Mouse (Mus musculus) limb, embryonic 15.5 days (tissue): ENCODE results near the gene 1700069L16Rik. TPM values are rescaled to one million over a fixed set of nuclear protein-coding genes. Genes with fewer than 3 reads are reported as not detected.

Source experiments
- ATAC-seq: fragments of 200-750 bp; cut with Nextera tagmentation; 2 replicates; pipeline ENCODE4 v1.8.0; 2017; ENCODE audit warnings: low read depth, moderate TSS enrichment; ENCODE audit not compliant: insufficient number of reproducible peaks, low FRiP score, low TSS enrichment
- H3K27ac ChIP-seq: fragments of 300-500 bp; sonication (generic); 2 replicates; pipeline ENCODE4 v1.5.1; 2015; ENCODE audit warnings: moderate library complexity, mild to moderate bottlenecking, inconsistent platforms
- H3K27me3 ChIP-seq: fragments of 300-500 bp; sonication (generic); 2 replicates; pipeline ENCODE4 v1.6.1; 2015; ENCODE audit warnings: inconsistent platforms
- H3K36me3 ChIP-seq: fragments of 300-500 bp; sonication (generic); 2 replicates; pipeline ENCODE4 v1.6.1; 2015; ENCODE audit warnings: inconsistent platforms
- H3K4me1 ChIP-seq: fragments of 300-500 bp; sonication (generic); 2 replicates; pipeline ENCODE4 v1.6.1; 2015; ENCODE audit warnings: inconsistent platforms
- H3K4me2 ChIP-seq: fragments of 300-500 bp; sonication (generic); 2 replicates; pipeline ENCODE4 v1.6.1; 2015; ENCODE audit warnings: mild to moderate bottlenecking, inconsistent platforms
- H3K4me3 ChIP-seq: fragments of 300-500 bp; sonication (generic); 2 replicates; pipeline ENCODE4 v1.5.1; 2015; ENCODE audit warnings: mild to moderate bottlenecking, inconsistent platforms
- H3K9ac ChIP-seq: fragments of 300-500 bp; sonication (generic); 2 replicates; pipeline ENCODE4 v1.6.1; 2015; ENCODE audit warnings: inconsistent platforms
- H3K9me3 ChIP-seq: fragments of 300-500 bp; sonication (generic); 2 replicates; pipeline ENCODE4 v1.6.1; 2016; ENCODE audit warnings: inconsistent platforms
- WGBS: fragments of 180-500 bp; shearing (Covaris S2); methylation state at CpG from one replicate; pipeline ENCODE4 v1.1.7; 2015; 5-methylcytosine and 5-hydroxymethylcytosine counted together
- polyA plus RNA-seq: library from polyadenylated mRNA; unstranded; fragments of >200 nt; fragmentation: Nextera tagmentation; extraction: Ambion mirVana; gene quantifications from 2 replicates; pipeline ENCODE4 v1.2.1, GENCODE M21; 2015

Gene 1700069L16Rik
- polyA plus RNA-seq, 1 experiment from 2014 or later = not detected

DNA sequence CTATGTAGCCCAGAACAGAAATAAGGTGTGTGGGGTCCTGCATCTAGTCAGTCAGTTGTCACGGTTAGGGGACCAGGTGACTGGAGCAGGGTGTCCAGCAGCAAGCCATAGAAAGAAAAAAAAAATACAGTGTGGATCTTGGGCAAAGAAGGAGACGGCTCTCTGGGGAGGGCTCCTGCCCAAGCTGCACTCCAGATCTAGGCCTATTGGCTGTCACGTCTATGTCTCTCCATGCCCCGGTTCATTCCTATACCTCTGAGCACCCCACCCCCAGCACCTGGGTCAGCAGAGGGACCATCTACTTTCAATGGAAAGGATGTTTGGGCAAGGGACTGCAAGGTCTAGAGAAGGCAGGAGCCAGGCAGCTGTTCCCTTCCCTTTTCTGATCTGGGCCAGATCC is 45.1 kb downstream of the 1700069L16Rik start:
- 84% methylated on average over 4 of the region's 4 CpGs for WGBS
- H3K27me3 ChIP-seq = no peaks in the 10 kb centered on the region
- H3K9ac ChIP-seq = no peak overlapping the region
- H3K9me3 ChIP-seq = no peaks in the 10 kb centered on the region
- no peak for ATAC-seq
- no peak overlapping the region for H3K27ac ChIP-seq
- no peak overlapping the region for H3K4me3 ChIP-seq
- H3K4me1 ChIP-seq = 0 out of 2 replicates have a peak, but pooled peaks cover 2% of the 10 kb centered on the region
- H3K36me3 ChIP-seq = no peaks in the 10 kb centered on the region
- no peak overlapping the region for H3K4me2 ChIP-seq

DNA sequence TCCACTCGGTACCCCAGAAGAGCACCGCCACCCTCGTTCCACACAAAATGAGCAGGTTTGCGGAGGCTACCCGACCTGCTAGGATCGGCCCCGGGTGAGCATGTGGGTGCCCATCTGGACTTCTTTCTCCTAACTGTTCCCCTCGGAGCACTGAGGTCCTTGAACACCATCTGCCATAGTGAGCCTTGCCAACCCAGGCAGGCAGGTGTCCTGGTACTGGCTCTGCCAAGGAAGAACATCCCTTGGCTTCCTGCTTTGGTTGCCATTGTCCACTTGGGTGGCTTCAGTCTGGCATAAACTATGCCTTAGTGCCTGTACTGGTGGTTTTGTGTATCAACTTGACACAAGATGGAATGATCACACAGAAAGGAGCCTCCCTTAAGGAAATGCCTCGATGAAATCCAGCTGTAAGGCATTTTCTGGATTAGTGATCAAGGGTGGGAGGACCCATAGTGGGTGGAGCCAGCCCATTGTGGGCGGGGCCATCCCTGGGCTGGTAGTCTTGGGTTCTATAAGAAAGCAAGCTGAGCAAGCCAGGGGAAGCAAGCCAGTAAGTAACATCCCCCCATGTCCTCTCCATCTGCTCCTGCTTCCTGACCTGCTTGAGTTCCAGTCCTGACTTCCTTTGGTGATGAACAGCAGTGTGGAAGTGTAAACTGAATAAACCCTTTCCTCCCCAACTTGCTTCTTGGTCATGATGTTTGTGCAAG is 45.7 kb downstream of the 1700069L16Rik start:
- Histone ChIP-seq H3K4me2 (no peak overlapping the region), H3K27me3 (no peaks in the 10 kb centered on the region), H3K27ac (no peak overlapping the region), H3K4me3 (no peak overlapping the region), H3K9ac (no peak overlapping the region), H3K36me3 (no peaks in the 10 kb centered on the region), H3K4me1 (0 out of 2 replicates have a peak, but pooled peaks cover 2% of the 10 kb centered on the region), H3K9me3 (no peaks in the 10 kb centered on the region)
- 79% methylated on average over 10 of the region's 10 CpGs for WGBS
- ATAC-seq = no peak

DNA sequence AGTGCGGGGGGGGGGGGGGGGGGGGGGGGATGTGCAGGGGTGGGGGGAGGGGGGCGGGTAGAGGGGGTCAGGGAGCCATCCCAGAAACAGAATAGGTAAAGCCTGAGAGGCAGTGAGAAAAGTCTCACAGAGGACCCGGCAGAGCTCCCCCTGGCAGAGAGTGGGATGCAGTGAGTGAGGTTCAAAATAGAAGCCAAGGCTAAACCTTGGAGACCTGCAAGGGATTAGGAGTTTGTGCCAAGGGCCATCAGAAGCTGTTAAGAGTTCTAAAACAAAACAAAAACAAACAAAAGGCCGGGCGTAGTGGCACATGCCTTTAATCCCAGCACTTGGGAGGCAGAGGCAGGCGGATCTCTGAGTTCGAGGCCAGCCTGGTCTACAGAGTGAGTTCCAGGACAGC is 47.0 kb downstream of the 1700069L16Rik start:
- ATAC-seq = no peak
- WGBS = 85% methylated on average over 5 of the region's 7 CpGs

GRCm38 (mm10) chr5:113674851-113675250 is 49.7 kb downstream of the 1700069L16Rik start:
- Histone ChIP-seq H3K4me3 (no peak overlapping the region), H3K36me3 (no peaks in the 10 kb centered on the region), H3K9me3 (no peaks in the 10 kb centered on the region), H3K4me1 (no peaks in the 10 kb centered on the region), H3K9ac (no peak overlapping the region), H3K27me3 (no peaks in the 10 kb centered on the region), H3K4me2 (no peak overlapping the region), H3K27ac (no peak overlapping the region)
- ATAC-seq = no peak
- WGBS = 54% methylated on average over 7 of the region's 7 CpGs

More for the DNA sequence above, 47.0 kb downstream of the 1700069L16Rik start:
- no peaks in the 10 kb centered on the region for H3K36me3 ChIP-seq
- H3K4me3 ChIP-seq = no peak overlapping the region
- H3K4me2 ChIP-seq = no peak overlapping the region
- no peaks in the 10 kb centered on the region for H3K9me3 ChIP-seq
- no peak overlapping the region for H3K27ac ChIP-seq
- 0 out of 2 replicates have a peak, but pooled peaks cover 2% of the 10 kb centered on the region for H3K4me1 ChIP-seq
- H3K9ac ChIP-seq = no peak overlapping the region
- no peaks in the 10 kb centered on the region for H3K27me3 ChIP-seq

DNA sequence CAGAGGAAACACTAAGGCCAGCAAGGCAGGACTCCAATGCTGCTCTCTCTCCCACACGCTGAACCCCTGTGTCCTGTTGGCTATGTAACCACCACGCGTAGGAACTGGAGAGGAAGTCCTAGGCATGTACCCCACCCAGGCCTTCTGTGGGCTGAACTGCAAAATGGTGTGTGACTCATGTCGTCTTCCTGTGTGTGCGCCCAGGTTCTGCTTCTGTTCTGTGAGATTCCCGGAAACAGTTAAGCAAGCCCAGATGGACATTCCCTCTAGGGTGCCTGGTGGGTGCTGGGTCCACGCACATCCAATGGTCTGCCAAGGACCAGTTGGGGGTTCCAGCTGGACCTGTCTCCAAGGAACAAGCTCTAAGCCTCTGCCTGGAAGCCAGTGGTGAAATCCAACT is 52.1 kb downstream of the 1700069L16Rik start:
- no peak overlapping the region for H3K27ac ChIP-seq
- no peaks in the 10 kb centered on the region for H3K9me3 ChIP-seq
- no peaks in the 10 kb centered on the region for H3K36me3 ChIP-seq
- WGBS = 79% methylated on average over 7 of the region's 7 CpGs
- no peaks in the 10 kb centered on the region for H3K4me1 ChIP-seq
- no peak overlapping the region for H3K4me2 ChIP-seq
- H3K4me3 ChIP-seq = no peak overlapping the region
- H3K9ac ChIP-seq = no peak overlapping the region
- H3K27me3 ChIP-seq = no peaks in the 10 kb centered on the region
- no peak for ATAC-seq

- H3K9me3 ChIP-seq = no peaks in the 10 kb centered on the region
- no peak overlapping the region for H3K4me2 ChIP-seq
- H3K4me3 ChIP-seq = no peak overlapping the region
- H3K4me1 ChIP-seq = no peaks in the 10 kb centered on the region
- ATAC-seq = no peak
- H3K27ac ChIP-seq = no peak overlapping the region
- H3K27me3 ChIP-seq = no peaks in the 10 kb centered on the region
- 66% methylated on average over 6 of the region's 6 CpGs for WGBS
- no peak overlapping the region for H3K9ac ChIP-seq
- no peaks in the 10 kb centered on the region for H3K36me3 ChIP-seq
Measured at GRCm38 (mm10) chr5:113670597-113670996, 54.0 kb downstream of the 1700069L16Rik start.

DNA sequence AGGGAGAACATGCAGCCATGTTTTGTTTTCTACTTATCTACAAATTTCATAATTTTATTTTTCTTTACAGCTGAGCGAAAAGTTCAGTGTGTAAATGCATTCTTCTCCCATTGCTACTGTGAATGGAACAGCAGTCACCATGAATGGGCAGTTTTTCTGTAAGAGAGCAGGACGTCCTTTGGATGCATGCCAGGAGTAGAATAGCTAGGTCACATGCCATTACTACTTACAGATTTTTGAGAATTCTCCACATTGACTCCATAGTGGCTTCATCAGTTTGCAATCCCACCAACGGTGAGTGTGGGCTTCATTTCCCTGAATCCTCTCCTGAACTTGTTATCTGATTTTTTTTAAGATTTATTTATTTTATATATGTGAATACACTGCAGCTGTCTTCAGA is 54.5 kb downstream of the 1700069L16Rik start:
- Histone ChIP-seq H3K4me3 (no peak overlapping the region), H3K27me3 (no peaks in the 10 kb centered on the region), H3K9me3 (no peaks in the 10 kb centered on the region), H3K4me1 (no peaks in the 10 kb centered on the region), H3K4me2 (no peak overlapping the region), H3K36me3 (no peaks in the 10 kb centered on the region), H3K27ac (no peak overlapping the region), H3K9ac (no peak overlapping the region)
- no peak for ATAC-seq
- WGBS = 67% methylated on average over 3 of the region's 3 CpGs

GRCm38 (mm10) chr5:113664629-113665195 is 59.9 kb downstream of the 1700069L16Rik start:
- no peaks in the 10 kb centered on the region for H3K36me3 ChIP-seq
- H3K9me3 ChIP-seq = no peaks in the 10 kb centered on the region
- H3K4me3 ChIP-seq = no peak overlapping the region
- no peak overlapping the region for H3K4me2 ChIP-seq
- H3K9ac ChIP-seq = no peak overlapping the region
- ATAC-seq = no peak
- peaks cover 21% of the 10 kb centered on the region for H3K4me1 ChIP-seq
- WGBS = 75% methylated on average over 12 of the region's 12 CpGs
- H3K27me3 ChIP-seq = no peaks in the 10 kb centered on the region
- H3K27ac ChIP-seq = 0 out of 2 replicates have a peak overlapping the region, but pooled peaks have one; percentile 43

DNA sequence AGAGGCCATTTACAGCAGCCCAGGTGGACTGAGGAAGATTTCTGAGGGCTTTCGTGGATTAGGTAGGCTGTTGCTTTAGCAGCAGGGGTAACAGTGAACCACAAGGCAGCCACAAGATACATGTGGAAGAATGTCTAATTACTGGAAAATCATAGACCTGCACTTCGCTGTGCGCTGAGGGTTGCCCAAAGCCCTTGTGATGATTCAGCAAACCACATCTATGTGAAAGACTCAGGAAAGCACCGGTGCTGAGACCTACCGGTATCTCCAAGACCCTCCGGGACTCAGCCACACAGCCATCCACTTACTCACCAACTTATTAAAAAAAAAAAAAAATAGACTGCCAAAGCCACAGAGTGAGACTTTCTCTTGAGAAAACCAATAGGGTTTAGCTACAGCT is 60.4 kb downstream of the 1700069L16Rik start:
- 78% methylated on average over 6 of the region's 6 CpGs for WGBS

GRCm38 (mm10) chr5:113660872-113661271 is 63.7 kb downstream of the 1700069L16Rik start:
- Histone ChIP-seq H3K9ac (no peak overlapping the region), H3K4me3 (no peak overlapping the region), H3K4me1 (peaks cover 21% of the 10 kb centered on the region), H3K36me3 (no peaks in the 10 kb centered on the region), H3K9me3 (no peaks in the 10 kb centered on the region), H3K27me3 (no peaks in the 10 kb centered on the region), H3K4me2 (no peak overlapping the region), H3K27ac (peak overlapping the region; percentile 8; the same call in 1 of the 2 replicates)
- ATAC-seq = no peak
- 50% methylated on average over 10 of the region's 10 CpGs for WGBS

More for the DNA sequence above, 60.4 kb downstream of the 1700069L16Rik start:
- no peak overlapping the region for H3K4me3 ChIP-seq
- no peak overlapping the region for H3K4me2 ChIP-seq
- H3K4me1 ChIP-seq = peaks cover 21% of the 10 kb centered on the region
- no peak overlapping the region for H3K9ac ChIP-seq
- peak overlapping the region; percentile 43; the same call in 1 of the 2 replicates for H3K27ac ChIP-seq
- no peak for ATAC-seq
- no peaks in the 10 kb centered on the region for H3K27me3 ChIP-seq
- H3K9me3 ChIP-seq = no peaks in the 10 kb centered on the region
- no peaks in the 10 kb centered on the region for H3K36me3 ChIP-seq

GRCm38 (mm10) chr5:113654821-113655220 is 69.8 kb downstream of the 1700069L16Rik start:
- no peak overlapping the region for H3K4me3 ChIP-seq
- peaks cover 15% of the 10 kb centered on the region for H3K4me1 ChIP-seq
- H3K36me3 ChIP-seq = no peaks in the 10 kb centered on the region
- ATAC-seq = no peak
- no peak overlapping the region for H3K27ac ChIP-seq
- no peak overlapping the region for H3K9ac ChIP-seq
- no peak overlapping the region for H3K4me2 ChIP-seq
- peaks cover 5% of the 10 kb centered on the region; the same call in 1 of the 2 replicates for H3K27me3 ChIP-seq
- WGBS = 68% methylated on average over 12 of the region's 12 CpGs
- H3K9me3 ChIP-seq = no peaks in the 10 kb centered on the region

GRCm38 (mm10) chr5:113654206-113654605 is 70.4 kb downstream of the 1700069L16Rik start:
- no peak overlapping the region for H3K27ac ChIP-seq
- H3K4me3 ChIP-seq = no peak overlapping the region
- peaks cover 5% of the 10 kb centered on the region; the same call in 1 of the 2 replicates for H3K27me3 ChIP-seq
- H3K9ac ChIP-seq = no peak overlapping the region
- H3K4me1 ChIP-seq = peaks cover 18% of the 10 kb centered on the region
- 79% methylated on average over 11 of the region's 11 CpGs for WGBS
- ATAC-seq = no peak
- H3K9me3 ChIP-seq = no peaks in the 10 kb centered on the region
- no peaks in the 10 kb centered on the region for H3K36me3 ChIP-seq
- no peak overlapping the region for H3K4me2 ChIP-seq
